Mouse (Mus musculus) adrenal gland, postnatal 10 days (tissue): ENCODE results near the gene Isoc2a. TPM values are rescaled to one million over a fixed set of nuclear protein-coding genes. Genes with fewer than 3 reads are reported as not detected.
"Not testable (repeated sequence)": the region's sequence is repeated elsewhere in the genome, so short reads cannot be mapped to it uniquely, and the experiment has no call there.

Experiments used
- DNase-seq: peaks from one replicate; pipeline ENCODE4 v3.0.0; 2021; ENCODE audit warnings: mixed read lengths
- long read RNA-seq, 2 experiments: library from polyadenylated mRNA; stranded (forward); transcript quantifications; one replicate each; pipeline ENCODE4 v2.0.0; 2021
- total RNA-seq, 2 experiments: library from RNA; stranded (reverse); gene quantifications; 2 replicates each; pipeline ENCODE4 v1.2.3; 2021

Gene Isoc2a
- total RNA-seq = 10 to 100 TPM; 52.8 to 56.8 TPM
- long read RNA-seq, experiment 1, partial matches to known transcripts = 35 of 39 reads
- long read RNA-seq, experiment 1, other reads (novel, unspliced or antisense) = 4 of 39 reads
- long read RNA-seq, experiment 2, partial matches to known transcripts = 0 of 2 reads
- long read RNA-seq, experiment 2, other reads (novel, unspliced or antisense) = 2 of 2 reads

DNA sequence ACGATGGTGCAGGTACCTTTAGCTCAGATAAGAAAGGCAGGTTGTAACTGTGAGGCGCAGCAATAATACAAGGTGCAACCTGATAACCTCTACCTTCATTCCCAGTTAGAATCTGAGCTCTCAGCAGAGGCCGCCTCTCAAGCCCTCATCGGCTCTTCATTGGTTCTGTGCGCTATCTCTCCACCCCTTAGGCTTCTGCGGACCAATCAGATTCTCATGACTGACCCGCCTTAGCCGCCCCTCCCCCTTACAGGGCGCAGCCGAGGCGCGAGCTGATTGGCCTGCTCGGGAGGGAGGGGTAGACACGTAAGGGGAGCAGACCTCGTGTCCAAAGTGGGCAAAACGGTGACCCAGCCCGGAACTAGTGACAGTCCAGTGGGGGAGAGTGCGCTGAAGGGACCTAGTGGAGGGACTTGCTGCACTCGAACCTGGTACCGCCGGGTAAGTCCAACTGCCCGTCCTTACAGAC is at the start of gene Isoc2a:
Gene Isoc2a (plus strand): TSS at position 401 of the 469 bp plus-strand sequence.
- peak; percentile 92 for DNase-seq

DNA sequence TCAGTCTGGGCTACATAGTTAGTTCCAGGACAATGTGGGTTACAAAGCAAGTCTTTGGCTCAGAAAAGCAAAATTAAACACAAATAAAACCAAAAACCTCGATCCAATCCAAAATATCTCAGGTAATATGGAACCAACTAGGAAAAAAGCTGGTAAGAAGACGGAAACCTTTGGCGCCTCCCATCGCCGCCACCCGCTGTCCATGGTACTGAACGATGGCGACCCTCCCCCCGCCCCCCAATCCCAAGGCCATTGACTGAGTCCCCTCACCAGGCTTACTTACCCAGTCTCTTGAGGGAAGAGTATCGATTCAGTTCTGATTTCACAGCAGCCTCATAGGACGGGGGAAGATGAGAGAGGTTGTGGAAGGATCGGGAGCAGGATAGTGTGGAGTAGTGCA is 46.5 kb upstream of the Isoc2a start:
- no peak for DNase-seq

DNA sequence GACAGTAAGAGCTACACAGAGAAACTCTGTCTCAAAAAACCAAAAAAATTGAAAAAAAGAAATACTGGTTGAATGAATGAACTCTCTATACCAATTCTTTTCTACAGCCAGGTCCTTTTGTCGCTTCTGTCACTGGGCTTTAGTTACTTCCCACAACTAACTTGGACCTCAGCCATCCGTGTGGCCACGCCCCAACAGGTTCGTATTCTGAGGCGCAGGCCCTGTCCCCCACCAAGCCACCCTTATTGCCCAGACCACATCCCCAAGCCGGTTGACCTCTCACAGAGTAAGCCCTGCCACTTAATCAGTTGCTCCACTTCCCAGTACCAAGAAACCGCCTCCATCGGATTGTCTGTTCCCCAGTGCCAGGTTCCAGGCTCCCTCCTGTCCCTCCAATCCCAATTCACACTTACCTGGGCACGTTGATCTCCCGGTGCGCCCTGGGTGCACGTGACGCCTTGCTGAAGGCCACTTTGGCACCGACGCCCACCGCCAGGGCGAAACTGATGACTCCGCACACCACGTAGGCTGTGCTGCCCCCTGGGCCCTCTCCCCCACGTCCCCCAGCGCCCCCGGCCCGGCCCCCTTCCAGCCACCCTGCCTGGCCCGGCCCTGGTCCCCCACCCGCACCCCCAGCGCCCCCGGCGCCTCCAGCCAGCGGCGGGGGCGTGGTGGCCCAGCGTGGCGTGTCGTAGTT is 41.2 kb upstream of the Isoc2a start:
- no peak for DNase-seq

DNA sequence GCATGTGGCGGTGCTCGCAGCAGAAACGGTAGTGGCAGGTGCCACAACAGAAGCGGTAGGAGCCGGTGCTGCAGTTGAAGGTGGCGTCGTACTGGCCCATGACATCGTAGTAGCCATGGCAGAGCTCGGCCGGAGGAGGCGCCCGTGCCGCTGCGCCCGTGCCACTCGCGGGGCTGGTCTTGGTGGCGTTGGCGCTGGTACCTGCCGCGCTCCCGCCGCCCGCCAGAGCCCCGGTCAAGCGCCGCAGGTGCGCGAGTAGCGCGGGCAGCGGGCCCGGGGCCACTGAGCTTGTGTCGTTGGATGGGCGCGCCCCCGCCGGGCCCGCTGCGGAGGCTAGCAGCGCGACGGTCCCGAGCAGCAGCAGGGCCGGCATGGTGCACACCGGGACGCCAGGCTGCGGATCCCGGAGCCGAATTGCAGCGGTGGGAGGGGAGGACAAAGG is 40.6 kb upstream of the Isoc2a start:
- DNase-seq = peak; percentile 80

DNA sequence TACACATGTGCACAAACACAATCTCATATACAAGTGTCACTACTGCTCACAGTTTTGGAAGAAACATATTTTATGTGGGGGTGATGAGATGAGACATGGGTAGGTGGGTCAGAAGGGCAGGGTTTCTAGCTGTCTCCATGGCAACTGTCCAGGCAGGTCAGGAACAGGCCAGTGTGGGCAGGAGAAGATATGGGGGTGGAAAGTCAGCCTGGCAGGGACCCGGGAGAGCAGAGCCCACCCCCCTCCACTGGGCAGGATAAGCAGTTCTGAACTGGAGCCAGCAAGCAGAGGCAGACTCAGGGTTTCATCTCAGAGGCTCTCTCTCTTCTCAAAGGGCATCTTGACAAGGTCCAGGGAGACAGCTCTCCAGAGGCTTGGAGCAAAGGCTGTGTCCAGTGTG is 39.3 kb upstream of the Isoc2a start:
- DNase-seq = no peak

DNA sequence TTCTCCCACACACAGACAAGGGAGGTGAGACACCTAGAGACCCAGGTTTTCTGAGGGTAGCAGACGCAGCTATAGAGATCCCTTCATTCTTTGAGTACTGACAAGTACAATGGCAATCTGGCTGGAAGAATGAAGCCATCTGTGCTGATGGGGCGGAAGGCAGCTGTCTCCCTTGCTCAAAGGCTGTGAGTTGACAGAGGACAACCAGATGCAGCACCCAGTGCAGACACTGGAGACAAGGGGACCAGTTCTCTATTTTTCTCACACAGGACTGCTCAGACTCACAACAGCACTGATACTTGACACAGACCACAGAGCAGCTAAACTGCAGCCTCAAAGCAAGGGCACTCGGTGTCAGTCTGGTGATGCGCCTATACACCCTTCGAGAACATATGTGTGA is 34.9 kb upstream of the Isoc2a start:
- DNase-seq = no peak

DNA sequence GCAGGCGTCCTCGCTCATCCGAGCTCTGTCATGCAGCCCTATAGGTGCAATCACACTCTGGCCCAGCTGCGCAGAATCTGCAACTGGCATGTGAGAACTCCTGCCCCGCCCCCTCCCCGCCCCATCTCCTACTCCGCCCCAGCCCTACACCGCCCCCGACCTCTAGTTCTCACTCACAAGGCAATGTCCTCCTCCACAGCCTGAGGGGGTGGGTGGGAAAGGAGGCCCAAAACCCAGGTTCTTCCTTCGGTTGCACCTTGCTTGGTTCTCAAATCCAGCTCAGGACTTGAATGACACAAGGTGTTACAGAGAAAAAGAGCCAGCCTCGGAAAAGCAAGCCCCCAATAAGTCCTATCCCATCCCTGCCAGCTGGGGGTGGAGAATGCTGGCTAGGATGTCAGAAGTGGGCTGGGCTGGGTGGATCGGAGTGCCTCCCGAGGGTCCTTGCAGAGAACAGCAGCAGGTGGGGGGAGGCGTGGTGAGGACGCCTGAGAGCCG is 34.3 kb upstream of the Isoc2a start:
- DNase-seq = peak; percentile 26

DNA sequence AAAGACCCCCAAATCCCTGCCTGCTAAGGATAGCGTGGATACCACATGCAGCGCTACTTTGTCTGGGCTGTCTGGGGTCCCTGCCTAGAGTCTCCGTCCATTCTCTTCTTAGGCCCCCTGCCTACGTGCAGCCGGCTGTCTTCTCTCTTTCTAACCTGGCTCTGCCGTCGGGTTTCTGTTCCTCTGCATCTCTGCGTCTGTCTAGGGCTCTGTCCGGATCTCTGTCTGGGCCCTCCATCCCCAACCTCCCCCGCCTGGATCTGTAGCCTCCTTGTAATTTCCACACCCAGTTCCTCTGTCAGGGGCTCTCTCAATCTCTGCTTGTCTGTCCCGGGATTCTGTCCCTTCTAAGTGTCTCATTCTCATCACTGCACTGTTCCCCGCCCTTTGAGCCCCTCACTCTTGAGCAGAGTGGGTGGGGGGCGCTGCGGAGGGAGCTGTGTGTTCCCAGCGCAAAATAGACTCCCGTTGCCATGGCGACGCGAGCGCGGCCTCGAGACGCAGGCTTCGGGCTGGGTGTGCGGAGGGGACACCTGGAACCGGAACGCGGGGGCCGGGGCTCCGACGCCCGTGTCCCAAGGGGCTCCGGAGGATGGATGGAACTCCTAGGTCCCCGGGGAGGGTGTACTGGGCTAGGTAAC is 33.2 kb upstream of the Isoc2a start:
- DNase-seq = peak; percentile 48

DNA sequence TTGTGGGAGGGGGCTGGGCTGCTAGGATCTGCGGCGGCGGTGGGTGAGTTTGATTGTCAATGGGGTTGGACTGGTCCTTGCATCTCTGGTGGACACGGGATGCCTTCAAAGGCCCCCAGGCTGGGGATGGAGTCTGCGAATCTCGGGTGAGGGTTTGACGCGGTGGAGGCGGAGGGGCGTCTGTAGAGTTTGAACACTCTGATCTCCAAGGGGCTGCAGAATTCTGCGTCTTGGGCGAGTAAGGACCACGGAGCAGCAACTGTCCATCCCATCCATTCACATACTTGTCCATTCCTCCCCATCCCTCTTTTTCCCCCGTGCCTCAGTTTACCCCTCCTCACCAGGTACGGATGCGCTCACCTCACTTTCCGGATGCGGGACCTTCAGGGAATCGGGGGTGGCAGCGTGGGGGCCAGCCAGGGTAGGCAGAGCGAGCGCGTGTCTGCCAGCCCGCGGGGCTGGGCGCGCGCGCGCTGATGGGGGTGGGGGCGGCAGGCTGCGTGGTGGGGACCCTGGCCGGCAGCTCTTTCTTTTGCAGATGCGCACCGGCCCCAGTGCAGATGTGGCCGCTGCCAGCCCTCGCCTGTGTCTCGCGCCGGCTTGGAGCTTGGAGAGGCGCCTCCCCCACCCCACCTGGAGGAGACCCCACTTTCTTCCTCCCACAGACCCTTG is 32.6 kb upstream of the Isoc2a start, which contains the start of gene Shisa7:
Gene Shisa7 (minus strand): TSS at position 452 of the 672 bp plus-strand sequence.
- no peak for DNase-seq

DNA sequence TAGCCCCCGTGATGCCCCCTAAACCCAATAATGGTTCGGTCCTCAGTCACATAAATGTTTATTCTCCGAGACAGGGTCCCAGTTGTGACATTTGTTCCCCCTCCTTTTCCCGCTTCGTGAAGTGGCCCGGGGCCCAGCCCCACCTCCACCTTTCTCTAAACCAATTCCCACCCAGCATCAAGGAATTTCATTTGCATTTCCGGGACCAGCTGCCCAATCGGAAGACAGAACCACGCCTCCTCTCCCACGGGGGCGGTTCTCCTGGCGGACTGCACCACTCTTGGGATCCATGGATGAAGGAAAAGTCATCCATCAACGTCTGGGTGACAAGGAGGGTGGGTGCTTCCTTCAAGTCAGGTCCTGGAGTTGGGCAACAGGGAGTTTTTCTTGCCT is 32.0 kb upstream of the Isoc2a start:
- DNase-seq = peak; percentile 71

DNA sequence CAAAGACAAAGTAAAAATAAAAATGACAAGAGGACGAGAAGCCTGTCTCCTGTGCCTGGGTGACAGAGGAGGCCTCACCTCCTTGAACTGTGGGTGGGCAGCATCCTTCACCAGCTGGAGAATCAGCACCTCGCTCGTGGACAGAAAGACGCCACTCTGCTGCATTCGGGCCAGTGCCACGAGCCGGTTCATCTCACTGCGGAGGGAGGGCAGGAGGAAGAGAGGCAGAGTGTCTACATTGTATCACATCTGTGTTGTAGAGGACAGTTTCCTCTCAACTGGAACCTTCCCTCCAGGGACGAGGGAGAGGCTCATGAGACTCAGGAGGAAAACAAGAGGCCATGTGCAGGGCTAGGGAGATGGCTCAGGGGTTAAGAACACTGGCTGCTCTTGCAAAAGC is 27.6 kb upstream of the Isoc2a start:
- DNase-seq = no peak

DNA sequence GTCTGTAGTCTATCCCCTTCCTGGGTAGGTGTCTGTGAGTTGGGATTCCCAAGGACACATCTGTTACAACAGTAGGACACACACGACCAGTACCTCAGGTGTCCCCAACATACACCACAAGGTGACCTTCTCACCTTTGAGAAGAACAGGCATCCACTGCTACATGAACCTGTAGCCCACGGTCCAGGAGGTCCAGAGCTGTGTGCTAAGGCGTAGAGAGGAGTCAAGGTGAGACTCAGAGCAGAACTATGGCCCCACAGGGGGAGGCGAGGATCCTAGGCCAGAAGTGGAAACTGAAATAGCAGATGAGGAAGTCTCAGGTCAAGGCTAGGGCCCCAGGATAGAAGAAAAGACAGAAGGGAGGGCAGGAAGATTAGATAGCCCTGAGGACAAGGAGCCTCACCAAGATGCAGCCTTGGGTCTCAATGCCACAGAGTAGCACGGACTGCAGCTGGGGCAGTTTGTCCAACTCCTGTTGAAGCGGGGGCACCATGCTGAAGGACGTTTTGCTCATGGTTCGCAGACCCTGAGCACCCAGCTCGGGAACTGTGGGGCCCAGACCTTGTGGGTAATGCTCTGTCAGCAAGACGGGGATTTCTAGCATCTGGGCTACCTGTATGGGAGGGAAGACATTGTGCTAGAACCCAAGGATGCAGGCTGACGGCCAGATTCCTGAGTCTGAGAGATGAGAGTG is 26.2 kb upstream of the Isoc2a start:
- DNase-seq = peak; percentile 9

DNA sequence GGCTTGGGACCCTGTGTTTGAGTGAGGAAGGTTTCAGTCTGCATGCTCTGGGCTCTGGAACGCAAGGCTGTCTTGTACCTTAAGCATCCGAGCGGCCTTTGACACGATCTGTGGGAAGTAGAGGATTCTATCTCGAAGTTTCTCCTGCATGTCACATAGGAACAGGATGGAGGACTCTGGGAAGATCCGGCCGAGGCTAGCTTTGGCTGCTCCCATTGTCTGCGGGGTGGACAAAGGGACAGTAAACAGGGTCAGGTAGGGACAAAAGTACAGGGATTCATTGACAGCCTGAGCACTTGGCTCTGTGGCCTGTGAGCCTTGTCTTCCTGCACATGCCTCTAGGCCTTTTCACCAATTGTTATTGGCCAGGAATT is 25.7 kb upstream of the Isoc2a start:
- DNase-seq = no peak

DNA sequence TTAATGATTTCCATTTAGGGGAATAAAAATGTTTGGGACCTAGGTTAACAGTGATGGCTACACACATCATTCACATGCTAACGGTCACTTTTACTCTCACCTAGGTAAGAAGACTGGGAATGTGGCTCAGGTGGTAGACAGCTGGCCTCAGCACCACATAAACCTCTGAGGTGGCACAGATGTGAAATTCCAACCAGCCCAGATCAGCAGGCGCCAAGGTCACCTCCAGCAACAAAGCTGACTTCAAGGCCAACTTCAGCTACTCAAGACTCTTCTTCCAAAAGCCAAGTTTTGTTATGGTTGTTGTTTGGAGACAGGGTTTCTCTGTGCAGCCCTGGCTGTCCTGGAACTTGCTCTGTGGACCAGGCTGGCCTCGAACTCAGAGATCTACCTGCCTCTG is 23.3 kb upstream of the Isoc2a start:
- peak; percentile 42 for DNase-seq

DNA sequence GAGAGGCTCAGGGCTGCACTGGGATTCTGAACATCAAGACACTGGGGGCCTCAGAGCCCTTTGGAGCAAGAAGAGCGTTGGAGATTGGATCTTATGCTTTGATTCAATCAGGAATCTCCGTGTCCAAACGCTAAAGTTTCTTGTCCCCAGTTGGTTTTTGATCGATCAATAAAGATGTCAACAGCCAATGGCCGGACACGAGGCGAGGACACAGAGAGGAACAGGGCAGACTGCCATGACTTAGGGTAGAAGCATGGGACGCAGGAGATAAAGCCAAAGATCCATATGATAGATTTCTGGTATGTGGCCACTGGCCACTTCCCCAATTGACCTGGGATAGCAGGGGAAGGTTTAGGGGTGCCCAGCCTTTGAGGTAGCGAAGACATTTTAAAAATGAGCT is 20.4 kb upstream of the Isoc2a start:
- DNase-seq = no peak

DNA sequence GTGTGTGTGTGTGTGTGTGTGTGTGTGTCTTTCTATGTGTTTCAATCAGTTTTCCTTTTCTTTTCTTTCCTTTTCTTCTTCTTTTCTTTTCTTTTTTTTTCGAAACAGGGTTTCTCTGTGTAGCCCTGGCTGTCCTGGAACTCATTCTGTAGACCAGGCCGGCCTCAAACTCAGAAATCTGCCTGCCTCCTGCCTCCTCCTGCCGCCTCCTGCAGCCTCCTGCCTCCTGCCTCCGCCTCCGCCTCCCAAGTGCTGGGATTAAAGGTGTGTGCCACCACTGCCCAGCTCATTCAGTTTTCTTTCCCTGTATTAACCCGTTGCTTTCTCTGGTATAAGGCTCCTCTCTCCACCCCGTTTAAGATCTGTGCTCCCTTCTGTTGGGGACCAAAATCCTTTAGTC is 19.6 kb upstream of the Isoc2a start:
- no peak for DNase-seq

DNA sequence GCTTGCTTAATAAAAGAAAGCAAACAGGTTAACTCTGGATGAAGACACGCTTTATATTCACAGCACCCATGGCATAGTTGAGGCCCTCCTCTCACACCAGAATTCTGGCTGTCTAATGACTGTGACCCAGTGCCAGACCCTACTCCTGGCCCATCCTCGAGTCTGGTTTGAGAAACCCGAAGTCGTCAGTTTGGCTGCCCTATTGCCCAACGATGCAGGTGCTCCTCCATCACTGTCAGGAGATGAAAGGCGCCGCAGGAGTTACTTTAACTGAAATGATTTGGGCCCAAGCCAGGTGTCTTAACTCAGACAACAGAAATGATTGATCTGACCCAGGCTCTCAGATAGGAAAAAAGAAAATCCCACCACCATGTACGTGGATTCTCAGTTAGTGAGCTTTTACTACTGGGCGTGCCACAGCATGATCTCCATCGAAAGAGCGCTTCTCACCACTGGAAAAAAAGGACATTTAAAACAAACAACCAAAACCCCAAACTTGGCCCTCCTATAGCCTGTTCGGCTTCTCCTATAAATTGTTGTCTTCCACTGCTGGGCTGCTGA is 17.5 kb upstream of the Isoc2a start:
- no peak for DNase-seq

DNA sequence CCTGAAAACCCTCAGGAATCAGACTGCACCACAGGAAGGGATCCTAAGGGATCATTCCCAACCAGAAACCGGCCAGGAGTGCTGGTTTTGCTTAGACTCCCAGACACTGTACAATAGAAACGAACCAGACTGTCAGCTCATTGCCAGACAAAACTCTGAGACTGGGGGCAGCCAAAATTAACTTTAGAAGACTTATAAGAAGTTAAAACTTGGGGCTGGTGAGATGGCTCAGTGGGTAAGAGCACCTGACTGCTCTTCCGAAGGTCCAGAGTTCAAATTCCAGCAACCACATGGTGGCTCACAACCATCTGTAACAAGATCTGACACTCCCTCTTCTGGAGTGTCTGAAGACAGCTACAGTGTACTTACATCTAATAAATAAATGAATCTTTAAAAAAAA is 16.0 kb upstream of the Isoc2a start:
- DNase-seq = not testable (repeated sequence)

DNA sequence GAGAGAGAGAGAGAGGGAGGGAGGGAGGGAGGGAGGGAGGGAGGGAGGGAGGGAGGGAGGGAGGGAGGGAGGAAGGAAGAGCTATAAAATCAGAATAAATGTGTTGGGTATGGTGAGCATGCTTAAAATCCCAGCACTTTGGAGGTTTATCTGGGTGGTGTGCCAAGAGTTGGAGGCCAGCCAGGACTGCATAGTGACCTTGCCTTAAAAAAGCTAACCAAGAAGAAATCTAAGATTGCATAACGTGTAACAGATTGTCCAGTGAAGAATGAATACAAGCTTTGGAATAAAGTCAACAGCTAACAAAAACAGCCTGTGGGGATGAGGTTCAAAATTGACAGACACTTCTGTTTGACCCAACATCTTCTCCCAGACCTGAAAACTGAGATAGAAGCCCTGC is 13.9 kb upstream of the Isoc2a start:
- peak; percentile 93 for DNase-seq

DNA sequence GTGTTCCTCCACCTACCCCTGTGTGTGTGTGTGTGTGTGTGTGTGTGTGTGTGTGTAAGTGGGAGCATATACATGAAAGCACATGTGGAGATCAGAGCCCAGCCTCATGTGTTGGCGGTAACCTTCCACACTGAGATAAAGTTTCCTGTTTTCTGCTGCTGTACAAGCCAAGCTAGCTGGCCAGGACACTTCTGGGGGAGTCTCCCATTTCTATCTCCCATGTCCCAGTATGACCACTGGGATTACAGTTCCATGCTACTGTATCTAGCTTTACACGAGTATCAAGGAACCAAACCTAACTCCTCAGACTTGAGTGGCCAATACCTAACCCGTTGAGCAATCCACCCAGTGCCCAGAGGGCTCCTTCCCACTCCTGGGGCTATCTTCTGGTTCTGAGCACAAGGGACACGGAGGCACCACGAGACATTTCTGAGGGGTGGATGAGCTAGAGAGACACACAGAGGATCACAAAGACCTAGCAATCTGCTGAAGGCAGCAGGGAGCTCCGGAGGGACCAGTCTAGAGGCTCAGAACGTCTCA is 13.3 kb upstream of the Isoc2a start:
- DNase-seq = peak; percentile 44

DNA sequence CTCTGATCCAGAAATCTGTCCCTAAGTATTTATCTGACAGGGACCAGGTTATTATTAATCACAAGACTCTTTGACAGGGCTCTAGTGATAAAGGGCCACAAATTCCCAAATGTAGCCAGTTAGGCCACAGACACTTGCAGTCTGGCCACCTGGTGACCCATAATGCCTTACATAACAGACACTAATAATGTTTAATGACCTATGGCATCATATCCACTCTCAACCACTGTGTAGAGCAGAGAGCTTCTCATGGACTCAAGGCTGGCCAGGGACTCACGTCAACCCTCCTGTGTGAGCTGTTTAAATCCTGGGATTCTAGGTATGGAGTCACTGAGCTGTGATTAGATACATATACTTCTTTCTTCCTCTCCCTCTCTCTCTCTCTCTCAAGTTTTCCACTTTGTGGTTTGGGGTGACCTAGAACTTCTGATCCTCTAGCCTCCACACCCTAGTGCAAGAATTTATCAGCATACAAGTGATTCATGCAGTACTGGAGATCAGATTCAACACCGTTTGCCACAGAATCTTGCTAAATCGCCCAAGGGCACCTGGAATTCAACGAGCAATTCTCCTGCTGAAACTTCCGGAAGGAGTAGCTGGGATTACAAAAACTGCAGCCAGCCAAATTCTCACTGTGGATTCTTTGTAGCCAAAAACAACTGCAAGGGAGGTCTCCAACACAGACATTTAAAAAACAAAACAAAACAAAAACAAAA is 12.7 kb upstream of the Isoc2a start:
- peak; percentile 41 for DNase-seq
